In genomic region chr14:77771626-77772025, GRCm38 (mm10) we compare ENCODE assay signal across 28 mouse cellular contexts.
DNase-seq lines count a peak whose midpoint lies in the region; ATAC-seq and TF ChIP-seq lines count a peak whose summit lies in the region.
"Had no signal": no experiment of that assay in that cellular context is flagged by ENCODE, and none has a peak within 500 bp of the region (broad histone marks: within the 10 kb centered on the region; RNA-seq: fewer than 3 reads in every experiment).

No protein-coding gene starts in this region.

- peak; percentile 7 for DNase-seq in embryonic facial prominence, embryonic 14.5 days (ENCODE audit: low spot score)
- DNase-seq in embryonic facial prominence, embryonic 10.5 days (ENCODE audit: low spot score): no peak
- peak; percentile 15 for DNase-seq in lung, embryonic 14.5 days
- DNase-seq in lung, adult 2 months: no peak
- DNase-seq in lung, postnatal 14 days: peak; percentile 4
- DNase-seq in lung, adult 18-20 months: no peak
- DNase-seq in NIH3T3 (ENCODE audit: low read depth): peak; percentile 3
- no peak for DNase-seq in cerebellum, adult 2 months
- DNase-seq: adrenal gland, adult 2 months; adrenal gland, postnatal 10 days; adrenal gland, postnatal 25 days; B cell, adult 2 months; cerebellum, adult 11-12 months; cerebellum, adult 8-10 months; cerebellum, adult 9-11 months; cerebellum, postnatal 14 days; cerebellum, postnatal 36 days; embryo, embryonic 11 days had no signal

- H3K4me3 ChIP-seq in embryonic facial prominence, embryonic 14.5 days (ENCODE audit: low read depth, low read length): no peak overlapping the region
- no peak overlapping the region for H3K4me3 ChIP-seq in embryonic facial prominence, embryonic 10.5 days
- no peak overlapping the region for H3K4me3 ChIP-seq in lung, embryonic 14.5 days (ENCODE audit: low read depth, low read length)
- H3K4me3 ChIP-seq in lung, adult 2 months (replicated peaks; ENCODE audit: extremely low read depth, low read depth, low read length): no peak overlapping the region
- no peak overlapping the region for H3K4me3 ChIP-seq in cerebellum, adult 2 months (replicated peaks; ENCODE audit: insufficient read depth, low read depth, low read length)
- H3K4me3 ChIP-seq: embryonic facial prominence, embryonic 12.5 days; embryonic facial prominence, embryonic 15.5 days; erythroblast, embryonic 14.5 days; forebrain, embryonic 10.5 days; forebrain, embryonic 12.5 days had no signal

- no peak overlapping the region for H3K27ac ChIP-seq in embryonic facial prominence, embryonic 14.5 days (replicated peaks; ENCODE audit: low read depth, low read length)
- H3K27ac ChIP-seq in embryonic facial prominence, embryonic 10.5 days (replicated peaks): no peak overlapping the region
- no peak overlapping the region for H3K27ac ChIP-seq in lung, embryonic 14.5 days (ENCODE audit: low read depth)
- no peak overlapping the region for H3K27ac ChIP-seq in cerebellum, adult 2 months (ENCODE audit: insufficient read depth, low read length)
- H3K27ac ChIP-seq: embryonic facial prominence, embryonic 12.5 days; embryonic facial prominence, embryonic 15.5 days; forebrain, embryonic 10.5 days; forebrain, embryonic 12.5 days had no signal

- H3K9ac ChIP-seq in embryonic facial prominence, embryonic 14.5 days (ENCODE audit: low read depth, low read length): no peak overlapping the region
- H3K9ac ChIP-seq in lung, embryonic 14.5 days: no peak overlapping the region
- H3K9ac ChIP-seq: embryonic facial prominence, embryonic 12.5 days; embryonic facial prominence, embryonic 15.5 days; forebrain, embryonic 12.5 days had no signal

- 61% methylated on average over 2 of the region's 2 CpGs for WGBS in embryonic facial prominence, embryonic 14.5 days
- 82% methylated on average over 2 of the region's 2 CpGs for WGBS in embryonic facial prominence, embryonic 10.5 days
- WGBS in lung, embryonic 14.5 days: 63% methylated on average over 2 of the region's 2 CpGs
- 71% methylated on average over 2 of the region's 2 CpGs for WGBS in lung, adult 2 months
- 61% methylated on average over 2 of the region's 2 CpGs for WGBS in cerebellum, adult 2 months

- no peak for ATAC-seq in embryonic facial prominence, embryonic 14.5 days (ENCODE audit: low read depth)
- no peak for ATAC-seq in lung, embryonic 14.5 days (ENCODE audit: insufficient read depth)
- ATAC-seq: CD4-positive, CD25-positive, alpha-beta regulatory T cell, adult 4 months; forebrain, embryonic 14.5 days; forebrain, embryonic 16.5 days had no signal

- H3K4me1 ChIP-seq in embryonic facial prominence, embryonic 14.5 days (ENCODE audit: control insufficient read depth, insufficient read depth, low read length): no peaks in the 10 kb centered on the region
- no peaks in the 10 kb centered on the region for H3K4me1 ChIP-seq in embryonic facial prominence, embryonic 10.5 days
- no peaks in the 10 kb centered on the region for H3K4me1 ChIP-seq in lung, embryonic 14.5 days (ENCODE audit: insufficient read depth)
- H3K4me1 ChIP-seq in lung, adult 2 months (ENCODE audit: control insufficient read depth, insufficient read depth, low read length): no peaks in the 10 kb centered on the region
- H3K4me1 ChIP-seq in cerebellum, adult 2 months (ENCODE audit: control insufficient read depth, insufficient read depth, low read length): no peaks in the 10 kb centered on the region
- H3K4me1 ChIP-seq: embryonic facial prominence, embryonic 12.5 days; embryonic facial prominence, embryonic 15.5 days; forebrain, embryonic 10.5 days; forebrain, embryonic 12.5 days had no signal

- H3K27me3 ChIP-seq in embryonic facial prominence, embryonic 14.5 days (replicated peaks; ENCODE audit: control insufficient read depth, insufficient read depth, low read length): no peaks in the 10 kb centered on the region
- no peaks in the 10 kb centered on the region for H3K27me3 ChIP-seq in embryonic facial prominence, embryonic 10.5 days (replicated peaks; ENCODE audit: low read depth, poor library complexity, severe bottlenecking)
- no peaks in the 10 kb centered on the region for H3K27me3 ChIP-seq in lung, embryonic 14.5 days (ENCODE audit: insufficient read depth, low read length)
- H3K27me3 ChIP-seq in cerebellum, adult 2 months (ENCODE audit: control insufficient read depth, insufficient read depth, low read length): no peaks in the 10 kb centered on the region; the same call in 1 of the 2 replicates
- H3K27me3 ChIP-seq: CH12.LX; embryonic facial prominence, embryonic 12.5 days; embryonic facial prominence, embryonic 15.5 days; forebrain, embryonic 12.5 days had no signal

- TF ChIP-seq CTCF in lung, embryonic 14.5 days (IDR thresholded peaks at IDR 0.05; ENCODE audit: low read depth): no peak
- no peak for TF ChIP-seq CTCF in lung, adult 2 months (IDR thresholded peaks at IDR 0.05; ENCODE audit: insufficient read depth, low read length)
- TF ChIP-seq CTCF in cerebellum, adult 2 months (IDR thresholded peaks at IDR 0.05; ENCODE audit: borderline replicate concordance, insufficient read depth, low read depth, low read length): no peak

- no peaks in the 10 kb centered on the region for H3K9me3 ChIP-seq in embryonic facial prominence, embryonic 14.5 days (ENCODE audit: control insufficient read depth, low read length)
- H3K9me3 ChIP-seq in embryonic facial prominence, embryonic 10.5 days: no peaks in the 10 kb centered on the region
- no peaks in the 10 kb centered on the region for H3K9me3 ChIP-seq in lung, embryonic 14.5 days (ENCODE audit: low read depth, low read length)
- H3K9me3 ChIP-seq: embryonic facial prominence, embryonic 12.5 days; embryonic facial prominence, embryonic 15.5 days; forebrain, embryonic 10.5 days; forebrain, embryonic 12.5 days had no signal

- TF ChIP-seq POLR2A in lung, adult 2 months (IDR thresholded peaks at IDR 0.05; ENCODE audit: borderline replicate concordance, extremely low read depth, low read depth, low read length): no peak
- no peak for TF ChIP-seq POLR2A in cerebellum, adult 2 months (IDR thresholded peaks at IDR 0.05; ENCODE audit: borderline replicate concordance, insufficient read depth, low read length)

- H3K4me2 ChIP-seq in embryonic facial prominence, embryonic 14.5 days (ENCODE audit: low read depth, low read length): no peak overlapping the region
- H3K4me2 ChIP-seq in lung, embryonic 14.5 days: no peak overlapping the region
- H3K4me2 ChIP-seq: embryonic facial prominence, embryonic 12.5 days; embryonic facial prominence, embryonic 15.5 days; forebrain, embryonic 12.5 days had no signal

- no peaks in the 10 kb centered on the region for H3K36me3 ChIP-seq in embryonic facial prominence, embryonic 14.5 days (ENCODE audit: control insufficient read depth, insufficient read depth, low read length)
- no peaks in the 10 kb centered on the region for H3K36me3 ChIP-seq in embryonic facial prominence, embryonic 10.5 days (replicated peaks)
- no peaks in the 10 kb centered on the region for H3K36me3 ChIP-seq in lung, embryonic 14.5 days (ENCODE audit: insufficient read depth)
- H3K36me3 ChIP-seq: embryonic facial prominence, embryonic 12.5 days; embryonic facial prominence, embryonic 15.5 days; forebrain, embryonic 10.5 days; forebrain, embryonic 12.5 days; G1E had no signal

Comparison
In these comparisons a context has a peak if more than half of its experiments do, and no peak if none do; other contexts are left out.
1. DNase-seq: peak in embryonic facial prominence, embryonic 14.5 days (single experiment), lung, embryonic 14.5 days (single experiment), lung, postnatal 14 days (single experiment) and NIH3T3 (single experiment); none in embryonic facial prominence, embryonic 10.5 days (single experiment), lung, adult 2 months (single experiment), lung, adult 18-20 months (0 of 2) and cerebellum, adult 2 months (0 of 2).